11 mouse cellular contexts compared by ENCODE assay signal in the genomic region with DNA sequence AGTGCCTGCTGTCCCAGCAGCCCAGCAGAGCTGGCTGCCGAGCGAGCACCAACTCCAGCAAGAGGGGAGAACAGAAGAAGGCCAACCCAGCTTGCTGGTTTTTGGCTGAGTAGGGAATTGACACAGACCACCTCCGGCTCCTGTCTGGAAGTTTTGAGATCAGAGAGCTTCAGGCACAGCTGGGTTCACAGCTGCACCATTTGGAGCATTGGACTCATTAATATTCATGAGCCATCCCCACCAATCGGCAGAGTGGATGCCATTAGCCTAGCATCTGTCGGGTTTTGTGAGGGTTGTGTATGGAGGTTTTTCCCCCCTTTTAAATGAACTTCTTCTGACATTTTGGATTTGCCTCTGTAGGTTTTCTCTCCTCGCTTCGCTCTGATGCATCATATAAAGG. TPM values are rescaled to one million over a fixed set of nuclear protein-coding genes. Genes with fewer than 3 reads are reported as not detected.
DNase-seq lines count a peak whose midpoint lies in the region; ATAC-seq lines count a peak whose summit lies in the region.
"Had no signal": no experiment of that assay in that cellular context is flagged by ENCODE, and none has a peak within 500 bp of the region (broad histone marks: within the 10 kb centered on the region; RNA-seq: fewer than 3 reads in every experiment).

No protein-coding gene starts in this region.

- H3K36me3 ChIP-seq in kidney, embryonic 15.5 days: peaks cover 51% of the 10 kb centered on the region
- peaks cover 16% of the 10 kb centered on the region for H3K36me3 ChIP-seq in hindbrain, embryonic 11.5 days (ENCODE audit: control insufficient read depth, insufficient read depth, low read length)

- H3K4me3 ChIP-seq in kidney, embryonic 15.5 days (replicated peaks): no peak overlapping the region
- H3K4me3 ChIP-seq in hindbrain, embryonic 11.5 days (ENCODE audit: low read depth, low read length): no peak overlapping the region
- H3K4me3 ChIP-seq: liver, embryonic 15.5 days had no signal

- no peak overlapping the region for H3K9ac ChIP-seq in kidney, embryonic 15.5 days
- no peak overlapping the region for H3K9ac ChIP-seq in hindbrain, embryonic 11.5 days (ENCODE audit: low read depth, low read length)
- H3K9ac ChIP-seq: liver, embryonic 15.5 days had no signal

- H3K9me3 ChIP-seq in kidney, embryonic 15.5 days (replicated peaks): no peaks in the 10 kb centered on the region
- no peaks in the 10 kb centered on the region for H3K9me3 ChIP-seq in hindbrain, embryonic 11.5 days (ENCODE audit: control insufficient read depth, low read length)
- H3K9me3 ChIP-seq: liver, embryonic 15.5 days had no signal

- no peak overlapping the region for H3K4me2 ChIP-seq in kidney, embryonic 15.5 days
- no peak overlapping the region for H3K4me2 ChIP-seq in hindbrain, embryonic 11.5 days (replicated peaks; ENCODE audit: low read depth, low read length)
- H3K4me2 ChIP-seq: liver, embryonic 15.5 days had no signal

- no peaks in the 10 kb centered on the region for H3K27me3 ChIP-seq in kidney, embryonic 15.5 days
- no peaks in the 10 kb centered on the region for H3K27me3 ChIP-seq in hindbrain, embryonic 11.5 days (ENCODE audit: control insufficient read depth, insufficient read depth, low read length)
- H3K27me3 ChIP-seq: liver, embryonic 15.5 days had no signal

- no peak for DNase-seq in kidney, adult 9 months
- peak; percentile 62 for DNase-seq in embryo, embryonic 10 days (ENCODE audit: low spot score)
- peak; percentile 67 for DNase-seq in hindbrain, embryonic 11.5 days (ENCODE audit: low spot score)
- peak; percentile 48 for DNase-seq in neural tube, embryonic 10.5 days (ENCODE audit: extremely low spot score, low spot score)
- no peak for DNase-seq in adrenal gland, adult 8-10 months
- no peak for DNase-seq in heart, postnatal 36 days
- no peak for DNase-seq in adrenal gland, adult 18-20 months (ENCODE audit: low spot score in 2 of 2)

- peak overlapping the region; percentile 18 for H3K27ac ChIP-seq in kidney, embryonic 15.5 days
- H3K27ac ChIP-seq in hindbrain, embryonic 11.5 days (ENCODE audit: low read depth, low read length): peak overlapping the region; percentile 72
- H3K27ac ChIP-seq: liver, embryonic 15.5 days had no signal

- no peak for ATAC-seq in kidney, embryonic 15.5 days (replicated peaks; ENCODE audit: low FRiP score)
- peak; percentile 73 for ATAC-seq in hindbrain, embryonic 11.5 days (ENCODE audit: low FRiP score)
- ATAC-seq: CD4-positive, CD25-positive, alpha-beta regulatory T cell, adult 4 months; intestine, postnatal 0 days had no signal

- WGBS in kidney, embryonic 15.5 days: 45% methylated on average over 7 of the region's 7 CpGs
- WGBS in hindbrain, embryonic 11.5 days: 21% methylated on average over 7 of the region's 7 CpGs

- peaks cover 38% of the 10 kb centered on the region for H3K4me1 ChIP-seq in kidney, embryonic 15.5 days
- peaks cover 7% of the 10 kb centered on the region for H3K4me1 ChIP-seq in hindbrain, embryonic 11.5 days (replicated peaks; ENCODE audit: control insufficient read depth, insufficient read depth, low read length)

- intact Hi-C loops in heart, postnatal 36 days (cut with DNase I): no loop called here

RNA-seq across cellular contexts. Expression of a gene that starts 10.3 kb away (rescaled TPM):
- polyA plus RNA-seq in kidney, embryonic 15.5 days (2015; fragmentation: Nextera tagmentation; extraction: Ambion mirVana): 19.2 and 20.4 TPM in 2 replicates
- 13.8 and 14.4 TPM in 2 replicates for polyA plus RNA-seq in hindbrain, embryonic 11.5 days (2014; fragmentation: Nextera tagmentation; extraction: Ambion mirVana)
- 10 to 100 TPM; 28.7 to 59.2 (median 36.3) TPM for total RNA-seq in adrenal gland, adult 8-10 months (2022)
- 10 to 100 TPM; 12.1 to 12.6 TPM for total RNA-seq in heart, postnatal 36 days (2021)
- total RNA-seq in adrenal gland, adult 18-20 months (2021): 10 to 100 TPM; 29.2 to 33.6 TPM

RNA-seq across cellular contexts. Expression of a gene that starts 21.8 kb away (rescaled TPM):
- 136 and 154 TPM in 2 replicates for polyA plus RNA-seq in kidney, embryonic 15.5 days (2015; fragmentation: Nextera tagmentation; extraction: Ambion mirVana)
- polyA plus RNA-seq in hindbrain, embryonic 11.5 days (2014; fragmentation: Nextera tagmentation; extraction: Ambion mirVana): 147 and 158 TPM in 2 replicates
- 10 to 100 TPM; 63.6 to 80.2 (median 78.0) TPM for total RNA-seq in adrenal gland, adult 8-10 months (2022)
- total RNA-seq in heart, postnatal 36 days (2021): 10 to 100 TPM; 32.5 to 35.2 TPM
- 10 to 100 TPM; 56.6 to 83.6 TPM for total RNA-seq in adrenal gland, adult 18-20 months (2021)

Comparison
In these comparisons a context has a peak if more than half of its experiments do, and no peak if none do; other contexts are left out.
1. DNase-seq: peak in embryo, embryonic 10 days (single experiment), hindbrain, embryonic 11.5 days (single experiment) and neural tube, embryonic 10.5 days (single experiment); none in kidney, adult 9 months (single experiment), adrenal gland, adult 8-10 months (single experiment), heart, postnatal 36 days (0 of 2) and adrenal gland, adult 18-20 months (0 of 2).